In the genomic region with DNA sequence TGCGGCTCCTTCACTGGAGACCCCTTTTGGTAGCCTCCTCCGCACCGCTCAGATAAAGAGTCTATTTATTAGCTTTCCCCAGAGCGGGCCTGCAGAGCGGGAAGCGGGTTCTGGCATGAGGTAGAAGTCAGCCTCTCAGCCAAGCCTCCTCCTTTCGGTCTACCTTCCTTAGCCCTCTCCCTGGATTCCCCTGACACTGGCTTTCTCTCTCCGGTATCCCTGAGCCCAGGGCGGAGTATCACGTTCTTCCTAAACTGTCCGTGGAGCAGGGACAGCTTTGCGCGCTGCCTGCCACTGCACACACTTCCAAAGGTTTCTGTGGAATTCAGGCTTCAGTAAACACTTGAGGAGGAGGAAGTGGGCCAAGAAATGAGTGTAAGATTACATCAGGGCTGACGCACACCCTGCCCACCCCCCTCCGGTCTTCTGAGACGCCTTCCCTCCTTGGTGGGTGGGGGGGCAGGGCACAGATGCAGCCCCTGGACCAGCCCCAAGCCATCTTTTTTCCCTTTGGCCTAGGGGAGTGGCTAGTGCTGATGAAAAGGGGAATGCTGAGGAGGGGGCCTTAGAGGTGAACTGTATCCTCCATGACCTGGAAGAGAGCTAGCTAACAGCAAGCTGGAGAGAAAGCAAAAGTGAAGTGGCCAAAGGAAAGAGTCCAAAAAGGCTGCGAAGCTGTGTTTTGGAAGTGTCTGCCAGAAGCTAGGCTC, we compare ENCODE assay signal across 8 mouse cellular contexts. TPM values are rescaled to one million over a fixed set of nuclear protein-coding genes. Genes with fewer than 3 reads are reported as not detected.
DNase-seq lines count a peak whose midpoint lies in the region; ATAC-seq and TF ChIP-seq lines count a peak whose summit lies in the region.

No protein-coding gene starts in this region.

- DNase-seq in MEL (ENCODE audit: low read depth, low spot score) = no peak
- DNase-seq in embryo, embryonic 11 days = peak; percentile 80
- peak; percentile 68 to 76 for DNase-seq in heart, adult 2 months
- peak; percentile 97 for DNase-seq in lung, postnatal 0 days (ENCODE audit: low spot score)
- peak; percentile 54 for DNase-seq in skeletal muscle tissue, adult 2 months (ENCODE audit: low read depth, low spot score)
- no peak for DNase-seq in adrenal gland, postnatal 25 days

- no peak overlapping the region for H3K9ac ChIP-seq in MEL (ENCODE audit: control insufficient read depth, low read depth, low read length, poor library complexity, severe bottlenecking)
- peak overlapping the region; percentile 31 for H3K9ac ChIP-seq in heart, adult 2 months (ENCODE audit: low read depth, low read length)
- H3K9ac ChIP-seq in kidney, embryonic 14.5 days (ENCODE audit: low read depth, low read length) = peak overlapping the region; percentile 38
- H3K9ac ChIP-seq in lung, postnatal 0 days (replicated peaks; ENCODE audit: low read depth) = peak overlapping the region; percentile 54

- H3K4me1 ChIP-seq in MEL (ENCODE audit: control insufficient read depth in 1 of 2, insufficient read depth in 2 of 2, low read length in 2 of 2) = peaks cover 16 to 45% of the 10 kb centered on the region in 2 experiments
- H3K4me1 ChIP-seq in heart, adult 2 months (ENCODE audit: control insufficient read depth, insufficient read depth, low read length) = peaks cover 6% of the 10 kb centered on the region; the same call in 1 of the 2 replicates
- H3K4me1 ChIP-seq in kidney, embryonic 14.5 days (ENCODE audit: control insufficient read depth, insufficient read depth, low read length) = peaks cover 26% of the 10 kb centered on the region
- H3K4me1 ChIP-seq in lung, postnatal 0 days (ENCODE audit: insufficient read depth, low read depth, low read length) = peaks cover 19% of the 10 kb centered on the region; the same call in 1 of the 2 replicates

- intact Hi-C loops in heart, adult 2 months (cut with DNase I) = loop anchor here (2.0 kb wide), 1 partner anchor 59 kb away; no protein-coding TSS in a partner anchor

- no peaks in the 10 kb centered on the region for H3K27me3 ChIP-seq in MEL (ENCODE audit: control insufficient read depth in 1 of 2, insufficient read depth in 2 of 2, low read length in 2 of 2)
- no peaks in the 10 kb centered on the region for H3K27me3 ChIP-seq in heart, adult 2 months (ENCODE audit: control insufficient read depth, insufficient read depth, low read length)
- H3K27me3 ChIP-seq in kidney, embryonic 14.5 days (ENCODE audit: control insufficient read depth, insufficient read depth, low read length) = no peaks in the 10 kb centered on the region
- H3K27me3 ChIP-seq in lung, postnatal 0 days (replicated peaks; ENCODE audit: insufficient read depth, low read length) = no peaks in the 10 kb centered on the region

- TF ChIP-seq POLR2A in MEL (IDR thresholded peaks at IDR 0.05; ENCODE audit: control insufficient read depth in 1 of 2, insufficient read depth in 1 of 2, low read depth in 1 of 2, low read length in 2 of 2, poor library complexity in 1 of 2) = no peak
- TF ChIP-seq POLR2A in heart, adult 2 months (IDR thresholded peaks at IDR 0.05; ENCODE audit: insufficient read depth, low read depth, low read length) = peak; percentile 66; the same call in 1 of the 2 replicates

- TF ChIP-seq EP300 in MEL (IDR thresholded peaks at IDR 0.05; ENCODE audit: low read depth in 1 of 2, low read length in 2 of 2) = no peak
- TF ChIP-seq EP300 in heart, adult 2 months (IDR thresholded peaks at IDR 0.05; ENCODE audit: insufficient read depth, low read depth, low read length) = no peak
- TF ChIP-seq EP300 in lung, postnatal 0 days (IDR thresholded peaks at IDR 0.05) = peak; percentile 94

- no peak for TF ChIP-seq RAD21 in MEL (IDR thresholded peaks at IDR 0.05; ENCODE audit: low read depth, low read length)

- no peak overlapping the region for H3K4me3 ChIP-seq in MEL (ENCODE audit: control insufficient read depth in 1 of 2, insufficient read depth in 1 of 2, low read depth in 2 of 2, low read length in 2 of 2)
- peak overlapping the region; percentile 25 for H3K4me3 ChIP-seq in heart, adult 2 months
- peak overlapping the region; percentile 5; the same call in 1 of the 2 replicates for H3K4me3 ChIP-seq in kidney, embryonic 14.5 days (ENCODE audit: low read length)
- H3K4me3 ChIP-seq in lung, postnatal 0 days (ENCODE audit: low read depth, low read length) = peak overlapping the region; percentile 19; the same call in 1 of the 2 replicates

- no peak for TF ChIP-seq CTCF in MEL (IDR thresholded peaks at IDR 0.05 in 2 of 3, conservative IDR thresholded peaks at IDR 0.05 in 1 of 3; ENCODE audit: control insufficient read depth in 1 of 3, insufficient read depth in 1 of 3, low read depth in 2 of 3, low read length in 3 of 3, poor library complexity in 1 of 3, severe bottlenecking in 1 of 3)
- no peak for TF ChIP-seq CTCF in heart, adult 2 months (IDR thresholded peaks at IDR 0.05)
- TF ChIP-seq CTCF in lung, postnatal 0 days (IDR thresholded peaks at IDR 0.05) = no peak

- H3K4me2 ChIP-seq in kidney, embryonic 14.5 days (replicated peaks; ENCODE audit: low read depth, low read length) = peak overlapping the region; percentile 43
- peak overlapping the region; percentile 53 for H3K4me2 ChIP-seq in lung, postnatal 0 days (replicated peaks; ENCODE audit: low read depth, low read length)

- peaks cover 0 to 32% of the 10 kb centered on the region in 2 experiments; a peak in 2 of 4 replicates for H3K36me3 ChIP-seq in MEL (ENCODE audit: control insufficient read depth in 1 of 2, insufficient read depth in 2 of 2, low read length in 2 of 2)
- no peaks in the 10 kb centered on the region; the same call in 1 of the 2 replicates for H3K36me3 ChIP-seq in heart, adult 2 months (ENCODE audit: control insufficient read depth, insufficient read depth, low read length)
- no peaks in the 10 kb centered on the region for H3K36me3 ChIP-seq in kidney, embryonic 14.5 days (ENCODE audit: control insufficient read depth, insufficient read depth, low read length)
- no peaks in the 10 kb centered on the region for H3K36me3 ChIP-seq in lung, postnatal 0 days (ENCODE audit: insufficient read depth, low read length)

- ATAC-seq in kidney, embryonic 14.5 days (ENCODE audit: low FRiP score, low TSS enrichment) = peak; percentile 88
- peak; percentile 92 for ATAC-seq in lung, postnatal 0 days
- ATAC-seq in megakaryocyte, adult 5-6 weeks (ENCODE audit: poor library complexity, severe bottlenecking) = no peak

- H3K9me3 ChIP-seq in MEL (replicated peaks; ENCODE audit: insufficient read depth, low read length) = no peaks in the 10 kb centered on the region
- H3K9me3 ChIP-seq in kidney, embryonic 14.5 days (ENCODE audit: control insufficient read depth, low read length) = no peaks in the 10 kb centered on the region
- H3K9me3 ChIP-seq in lung, postnatal 0 days (ENCODE audit: low read length) = no peaks in the 10 kb centered on the region

- no peaks in the 10 kb centered on the region for H3K79me2 ChIP-seq in MEL (ENCODE audit: control insufficient read depth, insufficient read depth, low read length, poor library complexity)
- no peaks in the 10 kb centered on the region for H3K79me2 ChIP-seq in heart, adult 2 months (replicated peaks; ENCODE audit: control insufficient read depth, insufficient read depth, low read length)

- peak overlapping the region; percentile 16; the same call in 1 of the 2 replicates for H3K27ac ChIP-seq in MEL (ENCODE audit: control insufficient read depth, low read depth, low read length)
- peak overlapping the region; percentile 83 for H3K27ac ChIP-seq in heart, adult 2 months
- peak overlapping the region; percentile 92 for H3K27ac ChIP-seq in kidney, embryonic 14.5 days (ENCODE audit: low read depth, low read length)
- peak overlapping the region; percentile 95 for H3K27ac ChIP-seq in lung, postnatal 0 days (ENCODE audit: low read length)

- WGBS in heart, adult 2 months = 13% methylated on average over 17 of the region's 17 CpGs
- WGBS in kidney, embryonic 14.5 days = 3% methylated on average over 17 of the region's 17 CpGs
- 7% methylated on average over 17 of the region's 17 CpGs for WGBS in lung, postnatal 0 days

TF ChIP-seq in MEL, 35 proteins besides CTCF, POLR2A, EP300 and RAD21:
- no peak for TF ChIP-seq MAX (IDR thresholded peaks at IDR 0.05; ENCODE audit: low read length)
- 0 out of 2 replicates have a peak, but pooled peaks have one; percentile 11 for TF ChIP-seq ETS1 (IDR thresholded peaks at IDR 0.05; ENCODE audit: low read depth, low read length)
TF ChIP-seq in MEL: peak in this region for 1.

RNA-seq across cellular contexts. Expression of a gene that starts 15.7 kb away (rescaled TPM):
- total RNA-seq in MEL (2012; rRNA removed) = 119 and 124 TPM in 2 replicates
- 100 to 1,000 TPM; 118 to 619 TPM for polyA plus RNA-seq in MEL (2012; ENCODE audit: insufficient read depth in 1 of 2, insufficient read length in 2 of 2, low read depth in 1 of 2, low replicate concordance in 2 of 2, missing spikeins in 1 of 2)
- total RNA-seq in heart, adult 2 months (2021) = 100 to 1,000 TPM; 194 to 199 TPM
- 51.6 and 110 TPM in 2 replicates for polyA plus RNA-seq in heart, adult 2 months (2012; rRNA removed)
- polyA plus RNA-seq in kidney, embryonic 14.5 days (2014; fragmentation: Nextera tagmentation; extraction: Ambion mirVana) = 253 and 276 TPM in 2 replicates
- polyA plus RNA-seq in lung, postnatal 0 days (2015; fragmentation: Nextera tagmentation; extraction: Ambion mirVana) = 318 and 349 TPM in 2 replicates
- total RNA-seq in adrenal gland, postnatal 25 days (2021) = 401 TPM in 2 replicates
- 363 and 365 TPM in 2 replicates for total RNA-seq in megakaryocyte, adult 5-6 weeks (2015)
- total RNA-seq in megakaryocyte, adult 5-6 weeks (2017) = 430 and 463 TPM in 2 replicates

RNA-seq across cellular contexts. Expression of a gene that starts 53.2 kb away (rescaled TPM):
- 56.5 and 63.2 TPM in 2 replicates for total RNA-seq in MEL (2012; rRNA removed)
- polyA plus RNA-seq in MEL (2012; ENCODE audit: insufficient read depth in 1 of 2, insufficient read length in 2 of 2, low read depth in 1 of 2, low replicate concordance in 2 of 2, missing spikeins in 1 of 2) = 100 to 1,000 TPM in 1 of 2 experiments, 10 to 100 TPM in 1; 77.6 to 141 TPM
- total RNA-seq in heart, adult 2 months (2021) = 10 to 100 TPM; 38.1 to 41.7 TPM
- polyA plus RNA-seq in heart, adult 2 months (2012; rRNA removed) = 11.4 and 11.7 TPM in 2 replicates
- 100 and 131 TPM in 2 replicates for polyA plus RNA-seq in kidney, embryonic 14.5 days (2014; fragmentation: Nextera tagmentation; extraction: Ambion mirVana)
- polyA plus RNA-seq in lung, postnatal 0 days (2015; fragmentation: Nextera tagmentation; extraction: Ambion mirVana) = 42.9 and 48.9 TPM in 2 replicates
- total RNA-seq in adrenal gland, postnatal 25 days (2021) = 81.6 and 89.4 TPM in 2 replicates
- total RNA-seq in megakaryocyte, adult 5-6 weeks (2015) = 83.6 and 94.7 TPM in 2 replicates
- total RNA-seq in megakaryocyte, adult 5-6 weeks (2017) = 69.9 and 89.8 TPM in 2 replicates

Comparison
In these comparisons a context has a peak if more than half of its experiments do, and no peak if none do; other contexts are left out.
1. DNase-seq: peak in embryo, embryonic 11 days (single experiment), heart, adult 2 months (2 of 2), lung, postnatal 0 days (single experiment) and skeletal muscle tissue, adult 2 months (single experiment); none in MEL (single experiment) and adrenal gland, postnatal 25 days (single experiment).
2. H3K27ac ChIP-seq: peak in every context shown above with its lines; median percentile 95 in lung, postnatal 0 days; 92 in kidney, embryonic 14.5 days; 83 in heart, adult 2 months; 16 in MEL.
3. H3K4me3 ChIP-seq: peak in heart, adult 2 months (single experiment), kidney, embryonic 14.5 days (single experiment) and lung, postnatal 0 days (single experiment); none in MEL (0 of 2).